Mouse (Mus musculus) CD8-positive naive resting alpha-beta T cell, adult 2 months (primary cell): ENCODE data around the gene Itpkc.
A peak's percentile ranks its signal among the peaks of the same experiment; 100 is the strongest.

Experiments
- DNase-seq, 2 experiments: peaks; one replicate each; pipeline ENCODE4 v3.0.0; 2022; ENCODE audit warnings: low read depth in 2 of 2, low spot score in 2 of 2

Gene Itpkc

GRCm38 (mm10) chr7:27228281-27228821 is at the start of gene Itpkc:
Gene Itpkc (minus strand): TSS chr7:27228661.
- peak; percentile 87 to 90 for DNase-seq

- DNase-seq, result no peak
Measured at GRCm38 (mm10) chr7:27277191-27277590, 48.7 kb upstream of the Itpkc start.

- no peak for DNase-seq
Measured at GRCm38 (mm10) chr7:27276021-27276420, 47.6 kb upstream of the Itpkc start.

- DNase-seq, result no peak
Measured at GRCm38 (mm10) chr7:27274916-27275315, 46.5 kb upstream of the Itpkc start.

- no peak for DNase-seq
Measured at GRCm38 (mm10) chr7:27273739-27274351, 45.4 kb upstream of the Itpkc start.

GRCm38 (mm10) chr7:27271423-27271822 is 43.0 kb upstream of the Itpkc start:
- no peak for DNase-seq

- no peak for DNase-seq
Measured at GRCm38 (mm10) chr7:27266515-27267128, 38.2 kb upstream of the Itpkc start.

- no peak for DNase-seq
Measured at GRCm38 (mm10) chr7:27264761-27265160, 36.3 kb upstream of the Itpkc start.

- no peak for DNase-seq
Measured at GRCm38 (mm10) chr7:27261888-27262287, 33.4 kb upstream of the Itpkc start.

GRCm38 (mm10) chr7:27260856-27261255 is 32.4 kb upstream of the Itpkc start:
- no peak for DNase-seq

- peak in 1 of 2 experiments; percentile 26 for DNase-seq
Measured at GRCm38 (mm10) chr7:27259771-27260170, 31.3 kb upstream of the Itpkc start.

- no peak for DNase-seq
Measured at GRCm38 (mm10) chr7:27259271-27259721, 30.8 kb upstream of the Itpkc start.

- peak; percentile 54 to 73 for DNase-seq
Measured at GRCm38 (mm10) chr7:27258205-27258899, 29.9 kb upstream of the Itpkc start, which contains the start of gene Numbl. Gene Numbl (plus strand): TSS chr7:27258433.

- DNase-seq, result no peak
Measured at GRCm38 (mm10) chr7:27257852-27258204, 29.4 kb upstream of the Itpkc start.

- DNase-seq, result no peak
Measured at GRCm38 (mm10) chr7:27257046-27257851, 28.8 kb upstream of the Itpkc start.

GRCm38 (mm10) chr7:27255721-27256120 is 27.3 kb upstream of the Itpkc start:
- DNase-seq, result no peak

- DNase-seq, result no peak
Measured at GRCm38 (mm10) chr7:27251946-27252345, 23.5 kb upstream of the Itpkc start.

- no peak for DNase-seq
Measured at GRCm38 (mm10) chr7:27249928-27250327, 21.5 kb upstream of the Itpkc start.

- no peak for DNase-seq
Measured at GRCm38 (mm10) chr7:27249146-27249545, 20.7 kb upstream of the Itpkc start.

- DNase-seq, result peak; percentile 30 to 39
Measured at GRCm38 (mm10) chr7:27244088-27244487, 15.6 kb upstream of the Itpkc start.

- DNase-seq, result no peak
Measured at GRCm38 (mm10) chr7:27243211-27243610, 14.8 kb upstream of the Itpkc start.
